Mouse (Mus musculus): ENCODE data around the gene Cdyl. TPM values are rescaled to one million over a fixed set of nuclear protein-coding genes. Genes with fewer than 3 reads are reported as not detected.

Gene Cdyl
- polyA plus RNA-seq, 1 experiment, result 8.3 TPM

DNA sequence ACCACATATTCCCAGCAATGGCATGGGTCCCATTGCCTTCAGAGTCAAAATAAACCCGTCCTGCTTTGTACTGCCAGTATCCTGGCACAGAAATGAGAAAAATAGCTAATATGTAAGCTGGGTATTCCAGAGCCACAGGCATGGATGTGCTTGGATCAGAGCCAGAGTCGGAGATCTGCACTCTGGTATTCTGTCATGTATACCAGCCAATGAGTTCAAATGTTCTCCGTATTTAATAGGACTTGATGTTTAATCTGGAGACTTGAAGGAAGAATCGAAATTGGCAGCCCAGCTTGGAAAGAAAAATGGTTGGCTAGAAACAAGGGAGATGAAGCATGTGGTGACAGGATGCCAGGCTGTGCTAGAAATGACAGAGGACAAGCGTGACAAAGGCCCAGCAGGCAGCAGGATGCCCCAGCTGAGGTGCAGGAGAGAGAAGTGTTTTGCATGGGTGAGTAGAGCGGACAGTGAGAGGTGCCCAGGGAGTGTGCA, 221.0 kb downstream of the Cdyl start:
- WGBS, result 22% methylated on average over 6 of the region's 6 CpGs
- no peak overlapping the region for H3K4me3 ChIP-seq (replicated peaks; ENCODE audit: insufficient read depth, low read depth, low read length)
- H3K27ac ChIP-seq (ENCODE audit: insufficient read depth, low read length), result no peak overlapping the region
- DNase-seq, result no peak
- peaks cover 2% of the 10 kb centered on the region; the same call in 1 of the 2 replicates for H3K4me1 ChIP-seq (ENCODE audit: control insufficient read depth, insufficient read depth, low read length)
- H3K27me3 ChIP-seq (ENCODE audit: control insufficient read depth, insufficient read depth, low read length), result no peaks in the 10 kb centered on the region
- TF ChIP-seq CTCF (IDR thresholded peaks at IDR 0.05; ENCODE audit: borderline replicate concordance, insufficient read depth, low read depth, low read length) (no peak), POLR2A (IDR thresholded peaks at IDR 0.05; ENCODE audit: borderline replicate concordance, insufficient read depth, low read length) (no peak)

GRCm38 (mm10) chr13:35886121-35886725, 226.6 kb downstream of the Cdyl start:
- WGBS, result 31% methylated on average over 15 of the region's 15 CpGs
- peak; percentile 17 to 39 for DNase-seq
- Histone ChIP-seq H3K4me3 (replicated peaks; ENCODE audit: insufficient read depth, low read depth, low read length) (no peak overlapping the region), H3K27me3 (ENCODE audit: control insufficient read depth, insufficient read depth, low read length) (no peaks in the 10 kb centered on the region), H3K27ac (ENCODE audit: insufficient read depth, low read length) (no peak overlapping the region), H3K4me1 (ENCODE audit: control insufficient read depth, insufficient read depth, low read length) (peaks cover 2% of the 10 kb centered on the region; the same call in 1 of the 2 replicates)
- no peak for TF ChIP-seq POLR2A (IDR thresholded peaks at IDR 0.05; ENCODE audit: borderline replicate concordance, insufficient read depth, low read length)
- TF ChIP-seq CTCF (IDR thresholded peaks at IDR 0.05; ENCODE audit: borderline replicate concordance, insufficient read depth, low read depth, low read length), result peak; percentile 54; the same call in 1 of the 2 replicates

DNA sequence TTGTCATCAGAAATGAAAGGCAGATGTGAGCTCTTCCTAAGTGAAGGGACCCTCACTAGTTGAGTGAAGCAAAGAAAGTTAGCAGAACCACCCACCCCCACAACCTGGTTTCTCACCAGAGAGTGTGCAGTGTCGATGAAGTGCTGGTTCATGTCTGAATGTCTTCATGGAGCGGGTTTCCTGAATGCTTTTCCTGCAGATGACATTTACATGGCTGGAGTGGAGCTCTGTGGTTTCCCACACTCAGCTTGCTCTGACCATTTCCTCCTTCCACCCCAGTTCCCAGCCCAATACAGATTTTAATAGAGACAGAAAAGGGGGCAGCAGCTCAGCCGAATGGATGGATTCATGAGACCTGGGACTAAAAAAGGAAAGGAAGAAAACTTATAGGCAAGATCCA, 233.2 kb downstream of the Cdyl start:
- TF ChIP-seq CTCF (IDR thresholded peaks at IDR 0.05; ENCODE audit: borderline replicate concordance, insufficient read depth, low read depth, low read length) (no peak), POLR2A (IDR thresholded peaks at IDR 0.05; ENCODE audit: borderline replicate concordance, insufficient read depth, low read length) (no peak)
- Histone ChIP-seq H3K27me3 (ENCODE audit: control insufficient read depth, insufficient read depth, low read length) (no peaks in the 10 kb centered on the region), H3K4me1 (ENCODE audit: control insufficient read depth, insufficient read depth, low read length) (no peaks in the 10 kb centered on the region), H3K4me3 (replicated peaks; ENCODE audit: insufficient read depth, low read depth, low read length) (no peak overlapping the region), H3K27ac (ENCODE audit: insufficient read depth, low read length) (no peak overlapping the region)
- DNase-seq, result no peak
- WGBS, result 92% methylated on average over 3 of the region's 3 CpGs

- Histone ChIP-seq H3K27me3 (ENCODE audit: control insufficient read depth, insufficient read depth, low read length) (no peaks in the 10 kb centered on the region), H3K4me3 (replicated peaks; ENCODE audit: insufficient read depth, low read depth, low read length) (peak overlapping the region; percentile 99), H3K4me1 (ENCODE audit: control insufficient read depth, insufficient read depth, low read length) (no peaks in the 10 kb centered on the region), H3K27ac (ENCODE audit: insufficient read depth, low read length) (no peak overlapping the region)
- DNase-seq, result no peak
- no peak for TF ChIP-seq CTCF (IDR thresholded peaks at IDR 0.05; ENCODE audit: borderline replicate concordance, insufficient read depth, low read depth, low read length)
- under 1% methylated on average over 13 of the region's 13 CpGs for whole genome bisulfite sequencing
Observed at GRCm38 (mm10) chr13:35905378-35905777, 245.7 kb downstream of the Cdyl start.

DNA sequence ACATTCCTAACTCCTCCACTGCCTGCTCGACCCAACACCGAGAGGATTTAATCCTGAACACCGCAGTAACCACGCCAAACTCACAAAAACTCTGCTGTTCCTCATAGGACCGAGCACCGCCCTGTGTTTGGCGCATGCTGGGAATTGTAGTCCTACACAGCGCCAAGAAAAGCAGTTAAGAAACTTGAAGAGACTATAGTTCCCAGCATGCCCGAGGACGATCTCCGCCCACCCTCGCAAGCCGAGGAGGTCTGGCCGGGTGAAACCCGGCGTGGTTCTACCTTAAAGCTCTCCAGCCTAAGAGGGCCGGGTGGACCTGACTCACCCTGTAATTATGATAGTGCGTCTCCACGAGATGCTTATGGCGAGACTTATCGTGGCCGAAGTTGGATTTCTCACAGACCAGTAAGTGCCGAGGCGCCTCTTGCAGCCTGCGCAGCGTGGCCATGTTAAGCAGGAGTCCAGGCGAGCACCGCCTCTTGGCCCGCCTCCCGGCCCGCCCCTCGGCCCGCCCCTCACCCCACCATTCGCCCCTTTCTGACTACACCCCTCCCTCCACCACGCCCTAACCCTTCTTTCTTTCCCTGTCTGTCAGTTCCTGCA, 246.3 kb downstream of the Cdyl start, which contains the start of gene Rpp40:
TSS of gene Rpp40 (minus strand) at position 481 of the 603 bp plus-strand sequence.
- peak; percentile 92 for DNase-seq
- WGBS, result under 1% methylated on average over 35 of the region's 35 CpGs
- Histone ChIP-seq H3K4me3 (replicated peaks; ENCODE audit: insufficient read depth, low read depth, low read length) (peak within 1 kb of the TSS; percentile 99), H3K4me1 (ENCODE audit: control insufficient read depth, insufficient read depth, low read length) (no peaks in the 10 kb centered on the region), H3K27ac (ENCODE audit: insufficient read depth, low read length) (no peak within 1 kb of the TSS), H3K27me3 (ENCODE audit: control insufficient read depth, insufficient read depth, low read length) (no peaks in the 10 kb centered on the region)
- no peak for TF ChIP-seq CTCF (IDR thresholded peaks at IDR 0.05; ENCODE audit: borderline replicate concordance, insufficient read depth, low read depth, low read length)
- TF ChIP-seq POLR2A (IDR thresholded peaks at IDR 0.05; ENCODE audit: borderline replicate concordance, insufficient read depth, low read length), result 0 out of 2 replicates have a peak, but pooled peaks have one; percentile 8

- 90% methylated on average over 1 of the region's 1 CpGs for WGBS
- no peak for DNase-seq
- TF ChIP-seq CTCF (IDR thresholded peaks at IDR 0.05; ENCODE audit: borderline replicate concordance, insufficient read depth, low read depth, low read length), result no peak
- TF ChIP-seq POLR2A (IDR thresholded peaks at IDR 0.05; ENCODE audit: borderline replicate concordance, insufficient read depth, low read length), result no peak
- Histone ChIP-seq H3K27ac (ENCODE audit: insufficient read depth, low read length) (no peak overlapping the region), H3K4me3 (replicated peaks; ENCODE audit: insufficient read depth, low read depth, low read length) (no peak overlapping the region), H3K27me3 (ENCODE audit: control insufficient read depth, insufficient read depth, low read length) (no peaks in the 10 kb centered on the region; the same call in 1 of the 2 replicates), H3K4me1 (ENCODE audit: control insufficient read depth, insufficient read depth, low read length) (no peaks in the 10 kb centered on the region)
Observed at GRCm38 (mm10) chr13:35911476-35911875, 251.8 kb downstream of the Cdyl start.

Other genes with a start within 250 kb of the Cdyl start
- gene Rpp40, start 246.5 kb downstream of the Cdyl start, polyA plus RNA-seq (2012; rRNA removed), result 3.2 and 3.5 TPM in 2 replicates

Data from cerebellum, adult 2 months (tissue).